Comparison of ENCODE assay signal across 8 mouse cellular contexts in genomic region chr11:84919276-84919675, GRCm38 (mm10). TPM values are rescaled to one million over a fixed set of nuclear protein-coding genes. Genes with fewer than 3 reads are reported as not detected.
DNase-seq lines count a peak whose midpoint lies in the region; TF ChIP-seq lines count a peak whose summit lies in the region.

No protein-coding gene starts in this region.

- intact Hi-C loops in gastrocnemius, adult 2 months (cut with DNase I) = loop anchor here (2.0 to 5.0 kb wide), 3 partner anchors 62 to 343 kb away; no protein-coding TSS in a partner anchor

- DNase-seq in gastrocnemius, adult 2 months = peak; percentile 37
- DNase-seq in gastrocnemius, adult 8-10 months (ENCODE audit: low spot score in 2 of 2) = no peak
- DNase-seq in right cerebral cortex, postnatal 4 days = peak; percentile 22
- no peak for DNase-seq in right cerebral cortex, adult 18-20 months
- peak; percentile 76 for DNase-seq in c-Kit-positive CD71-positive TER-119-positive erythroid progenitor cells, embryonic 14.5 days (ENCODE audit: low spot score)
- DNase-seq in induced T-regulatory cell, adult 2 months (ENCODE audit: low read depth) = peak; percentile 87
- peak; percentile 60 for DNase-seq in retina, postnatal 1 day
- no peak for DNase-seq in layer of hippocampus, adult 9-10 months (ENCODE audit: low spot score)

- H3K4me3 ChIP-seq in gastrocnemius, adult 2 months = no peak overlapping the region

- peak; percentile 67 for TF ChIP-seq CTCF in gastrocnemius, adult 2 months (IDR thresholded peaks at IDR 0.05)

- no peak overlapping the region for H3K27ac ChIP-seq in gastrocnemius, adult 2 months

RNA-seq across cellular contexts. Expression of gene Znhit3, which starts 3.1 kb away (rescaled TPM):
- 10 to 100 TPM; 13.7 to 16.5 TPM for total RNA-seq in gastrocnemius, adult 2 months (2021)
- 10 to 100 TPM; 12.3 to 17.5 (median 14.7) TPM for total RNA-seq in gastrocnemius, adult 8-10 months (2022)

RNA-seq across cellular contexts. Expression of gene Car4, which starts 38.3 kb away (rescaled TPM):
- 10 to 100 TPM; 10.2 to 13.5 TPM for total RNA-seq in gastrocnemius, adult 2 months (2021)
- 1 to 10 TPM; 3.4 to 8.8 (median 7.0) TPM for total RNA-seq in gastrocnemius, adult 8-10 months (2022)

RNA-seq across cellular contexts. Expression of gene Pigw, which starts 39.2 kb away (rescaled TPM):
- total RNA-seq in gastrocnemius, adult 2 months (2021) = 1 to 10 TPM; 5.1 to 5.3 TPM
- 1 to 10 TPM; 6.0 to 6.9 (median 6.2) TPM for total RNA-seq in gastrocnemius, adult 8-10 months (2022)

RNA-seq across cellular contexts. Expression of gene Myo19, which starts 39.3 kb away (rescaled TPM):
- 1 to 10 TPM; 3.1 to 4.6 TPM for total RNA-seq in gastrocnemius, adult 2 months (2021)
- 1 to 10 TPM; 1.2 to 1.9 (median 1.6) TPM for total RNA-seq in gastrocnemius, adult 8-10 months (2022)

RNA-seq across cellular contexts. Expression of gene Ggnbp2, which starts 48.7 kb away (rescaled TPM):
- 10 to 100 TPM; 35.5 to 45.7 TPM for total RNA-seq in gastrocnemius, adult 2 months (2021)
- total RNA-seq in gastrocnemius, adult 8-10 months (2022) = 10 to 100 TPM; 31.1 to 45.3 (median 33.5) TPM

Comparison
In these comparisons a context has a peak if more than half of its experiments do, and no peak if none do; other contexts are left out.
1. DNase-seq: peak in gastrocnemius, adult 2 months (single experiment), right cerebral cortex, postnatal 4 days (single experiment), c-Kit-positive CD71-positive TER-119-positive erythroid progenitor cells, embryonic 14.5 days (single experiment), induced T-regulatory cell, adult 2 months (single experiment) and retina, postnatal 1 day (single experiment); none in gastrocnemius, adult 8-10 months (0 of 2), right cerebral cortex, adult 18-20 months (single experiment) and layer of hippocampus, adult 9-10 months (single experiment).